Mouse (Mus musculus) skeletal muscle tissue, adult 2 months (tissue): ENCODE results near the gene Sycp2l.
"Not testable (repeated sequence)": the region's sequence is repeated elsewhere in the genome, so short reads cannot be mapped to it uniquely, and the experiment has no call there.

Experiments used
- DNase-seq: peaks from one replicate; pipeline ENCODE4 v3.0.0-alpha.2; 2012; ENCODE audit warnings: low read depth, low spot score

Sycp2l gene

GRCm38 (mm10) chr13:41123666-41124225 lies 9.6 kb downstream of the Sycp2l start:
- no peak for DNase-seq

GRCm38 (mm10) chr13:41128326-41128725 lies 14.2 kb downstream of the Sycp2l start:
- DNase-seq, result no peak

DNA sequence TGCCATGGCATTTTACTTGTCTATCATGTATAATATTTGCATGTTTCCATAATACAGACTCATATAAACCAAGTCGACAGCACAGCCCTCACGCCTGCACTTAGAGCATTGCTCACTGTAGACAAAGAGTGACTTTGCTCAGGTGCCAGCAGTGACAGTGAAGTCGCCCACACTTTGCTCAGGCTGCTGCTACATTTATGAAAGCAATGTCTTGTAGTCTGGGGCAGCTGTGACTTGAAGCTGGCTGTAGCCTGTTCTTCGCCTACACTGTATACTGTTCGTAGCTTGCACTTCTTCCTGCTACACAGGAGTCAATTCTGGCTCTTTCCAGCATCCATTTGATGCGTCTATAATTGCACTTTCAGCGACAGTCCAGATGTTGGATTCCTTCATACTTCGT lies 15.0 kb downstream of the Sycp2l start:
- DNase-seq, result no peak

DNA sequence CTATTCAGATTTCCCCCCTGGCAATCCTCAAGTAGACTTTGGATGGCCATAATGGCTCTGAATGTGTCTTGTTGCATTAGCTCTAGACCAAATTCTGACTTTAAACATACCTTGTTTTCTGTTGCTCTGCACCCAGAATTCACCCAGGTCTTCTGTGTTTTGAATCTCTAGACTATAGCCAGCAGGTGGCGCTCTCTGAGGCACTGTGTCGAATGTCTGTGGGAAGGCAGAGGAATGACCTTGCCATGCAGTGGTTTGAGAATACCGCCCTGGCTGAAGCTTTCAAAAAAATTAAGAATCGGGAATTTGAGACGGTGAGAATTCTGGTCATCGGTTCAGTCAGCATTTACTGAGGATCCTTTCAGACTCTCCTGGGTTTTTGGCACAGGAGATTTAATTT lies 20.8 kb downstream of the Sycp2l start:
- DNase-seq, result peak; percentile 13

GRCm38 (mm10) chr13:41145433-41145970 lies 31.4 kb downstream of the Sycp2l start:
- DNase-seq, result no peak

- peak; percentile 34 for DNase-seq
Measured at GRCm38 (mm10) chr13:41146271-41146670, 32.2 kb downstream of the Sycp2l start.

GRCm38 (mm10) chr13:41153146-41153545 lies 39.0 kb downstream of the Sycp2l start:
- no peak for DNase-seq

DNA sequence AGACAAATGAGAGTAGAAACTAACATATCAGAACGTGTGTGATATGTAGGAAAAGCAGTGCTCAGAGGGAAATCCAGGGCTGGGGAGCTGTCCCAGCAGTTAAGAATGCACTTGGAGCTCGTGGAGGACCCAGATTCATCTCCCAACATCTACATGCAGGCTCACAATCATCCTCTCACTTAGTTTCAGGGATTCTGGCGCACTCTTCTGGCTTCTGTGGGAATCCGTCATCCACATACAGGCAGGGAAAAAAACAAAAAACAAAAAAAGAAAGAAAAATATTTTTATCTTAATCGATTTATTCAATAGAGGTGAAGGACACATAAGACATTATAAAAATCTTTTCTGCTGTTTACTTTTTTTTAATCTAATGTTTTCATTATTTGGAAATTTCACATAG lies 44.3 kb downstream of the Sycp2l start:
- DNase-seq, result no peak

DNA sequence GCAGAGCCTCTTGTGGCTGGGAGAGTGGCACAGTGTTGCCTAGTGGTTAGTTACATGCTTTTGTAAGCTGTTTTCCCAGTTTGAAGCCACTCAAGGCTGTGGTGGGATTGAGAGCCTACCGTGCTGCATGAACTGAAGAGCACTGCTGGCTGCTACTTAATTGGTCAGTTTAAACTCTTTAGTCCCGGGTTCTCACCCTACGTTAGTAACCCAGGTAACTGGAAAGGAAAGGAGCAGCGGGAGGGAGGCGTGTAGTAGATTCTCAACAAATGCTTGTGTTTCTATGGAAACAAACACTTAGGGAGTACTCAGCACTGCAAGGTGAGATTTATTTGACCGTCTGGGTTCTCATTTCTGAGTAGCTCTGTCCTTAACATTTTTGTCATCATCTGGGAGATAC lies 73.8 kb downstream of the Sycp2l start:
- DNase-seq, result no peak

GRCm38 (mm10) chr13:41195640-41196333 lies 81.7 kb downstream of the Sycp2l start:
- no peak for DNase-seq

DNA sequence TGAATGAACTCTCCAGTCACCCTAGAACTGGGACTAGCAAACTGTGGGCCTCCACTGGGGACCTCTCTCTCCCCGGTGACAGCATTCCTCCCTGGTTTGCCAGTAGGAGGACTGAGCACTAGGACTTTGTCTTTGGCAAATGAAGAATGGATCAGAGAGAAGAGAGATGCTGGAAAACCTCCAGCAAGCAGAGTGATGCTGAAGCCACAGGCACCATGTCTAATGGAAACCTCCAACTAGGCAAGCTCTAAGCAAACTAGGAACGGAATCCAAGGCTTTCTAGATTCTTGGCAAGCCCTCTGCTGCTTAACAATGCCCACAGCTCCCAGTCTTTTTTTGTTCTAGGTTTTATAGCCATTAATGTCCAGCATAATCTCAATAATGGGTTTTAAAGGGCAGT lies 86.8 kb downstream of the Sycp2l start:
- DNase-seq, result no peak

GRCm38 (mm10) chr13:41203289-41203688 lies 89.2 kb downstream of the Sycp2l start:
- no peak for DNase-seq

GRCm38 (mm10) chr13:41203691-41204090 lies 89.6 kb downstream of the Sycp2l start:
- no peak for DNase-seq

DNA sequence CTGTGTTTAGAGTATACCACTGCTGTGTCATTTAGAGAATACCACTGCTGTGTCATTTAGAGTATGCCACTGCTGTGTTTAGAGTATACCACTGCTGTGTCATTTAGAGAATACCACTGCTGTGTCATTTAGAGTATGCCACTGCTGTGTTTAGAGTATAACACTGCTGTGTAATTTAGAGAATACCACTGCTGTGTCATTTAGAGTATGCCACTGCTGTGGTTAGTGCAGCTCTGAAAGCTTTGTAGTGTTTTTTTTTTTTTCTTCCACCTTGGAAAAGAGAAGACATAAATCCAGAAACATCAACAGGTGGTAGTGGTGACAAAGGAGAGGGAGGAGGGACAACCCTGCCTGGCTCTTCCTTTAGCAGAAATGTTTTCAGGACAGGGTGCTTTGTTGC lies 91.5 kb downstream of the Sycp2l start:
- DNase-seq, result not testable (repeated sequence)

- no peak for DNase-seq
Measured at GRCm38 (mm10) chr13:41206241-41206640, 92.1 kb downstream of the Sycp2l start.

- DNase-seq, result no peak
Measured at GRCm38 (mm10) chr13:41211276-41211675, 97.2 kb downstream of the Sycp2l start.

DNA sequence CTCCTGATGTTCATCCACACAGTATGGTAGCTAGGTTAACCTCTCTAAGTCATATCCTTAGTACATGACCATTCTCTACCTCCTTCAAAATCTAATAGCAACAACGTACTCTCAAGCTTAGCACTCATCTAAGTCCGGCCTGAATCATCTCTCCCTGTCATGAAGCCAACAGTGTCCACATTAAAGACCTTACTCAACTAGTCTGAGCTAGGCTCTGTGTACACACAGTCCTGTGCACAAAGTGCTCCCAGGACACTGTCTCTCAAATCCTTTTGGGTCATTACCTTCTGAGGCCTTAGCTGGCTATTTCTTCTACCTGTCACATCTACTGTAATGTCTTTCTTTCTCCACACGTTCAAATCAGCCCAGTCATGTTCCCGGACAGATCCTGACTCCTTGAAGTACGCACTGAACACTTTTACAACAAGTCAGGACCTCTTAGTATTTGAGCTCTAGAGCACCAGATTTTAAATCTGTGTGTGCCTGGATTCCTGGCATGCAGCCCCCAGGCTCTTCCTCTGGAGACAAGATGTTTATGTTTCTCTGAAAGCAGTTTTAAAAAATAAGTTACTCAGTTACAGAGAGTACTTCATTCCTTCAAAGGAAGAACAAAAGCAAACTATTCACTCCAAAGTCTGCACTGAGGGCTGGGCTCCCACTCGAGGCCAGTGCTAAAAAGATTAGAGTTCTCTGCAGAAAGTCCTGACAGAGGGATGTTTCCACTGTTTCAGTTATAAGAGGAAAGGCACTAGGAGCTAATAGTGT lies 98.6 kb downstream of the Sycp2l start:
- no peak for DNase-seq

GRCm38 (mm10) chr13:41215669-41216068 lies 101.6 kb downstream of the Sycp2l start:
- no peak for DNase-seq

DNA sequence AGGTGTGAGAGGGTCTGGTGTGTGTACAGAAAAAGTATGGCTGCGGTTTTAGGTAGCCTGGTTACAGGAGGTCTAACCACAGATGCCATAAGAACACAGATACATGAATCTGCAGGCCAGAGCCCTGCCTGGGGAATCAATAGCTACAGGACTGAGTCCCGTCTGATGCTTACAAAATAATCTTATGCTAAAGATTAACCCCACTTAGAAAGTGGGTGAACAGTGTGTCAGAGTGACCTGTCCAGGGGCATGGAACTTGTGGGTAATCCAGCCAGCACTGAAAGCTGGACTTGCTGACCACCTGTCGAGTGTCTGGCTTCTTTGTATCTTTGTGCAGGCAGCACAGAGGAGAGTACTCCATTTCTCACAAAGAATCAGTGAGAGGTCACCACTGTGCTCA lies 102.1 kb downstream of the Sycp2l start:
- no peak for DNase-seq

GRCm38 (mm10) chr13:41219056-41219455 lies 104.9 kb downstream of the Sycp2l start:
- DNase-seq, result no peak

DNA sequence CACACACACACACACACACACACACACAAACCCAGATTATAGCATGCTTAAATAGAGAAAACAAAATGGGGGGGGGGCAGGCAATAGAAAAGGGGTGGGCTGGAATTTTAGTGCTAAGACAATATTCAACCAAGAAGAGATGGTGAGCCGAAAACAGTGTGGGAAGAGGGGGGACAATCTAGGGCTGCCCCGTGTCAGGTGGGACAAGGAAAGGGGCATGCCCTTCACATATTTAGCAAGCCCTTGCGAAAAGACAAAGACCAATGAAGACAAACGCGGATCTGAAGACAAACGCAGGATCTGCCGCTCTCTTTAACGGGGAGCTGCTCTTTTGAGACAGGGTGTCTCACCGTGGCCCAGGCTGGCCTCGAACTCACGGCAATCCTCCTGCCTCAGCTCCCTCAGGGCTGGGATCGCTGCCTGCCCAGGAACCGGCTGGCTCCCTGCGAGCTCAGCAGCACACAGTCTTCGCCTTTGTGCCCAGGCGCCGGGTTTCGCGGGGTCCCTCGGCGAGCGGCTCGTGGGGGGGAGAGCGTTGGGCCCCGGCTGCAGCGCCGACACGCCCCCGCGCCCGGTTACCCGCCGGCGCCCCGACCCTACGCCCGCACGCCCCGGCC lies 105.7 kb downstream of the Sycp2l start:
- DNase-seq, result no peak

DNA sequence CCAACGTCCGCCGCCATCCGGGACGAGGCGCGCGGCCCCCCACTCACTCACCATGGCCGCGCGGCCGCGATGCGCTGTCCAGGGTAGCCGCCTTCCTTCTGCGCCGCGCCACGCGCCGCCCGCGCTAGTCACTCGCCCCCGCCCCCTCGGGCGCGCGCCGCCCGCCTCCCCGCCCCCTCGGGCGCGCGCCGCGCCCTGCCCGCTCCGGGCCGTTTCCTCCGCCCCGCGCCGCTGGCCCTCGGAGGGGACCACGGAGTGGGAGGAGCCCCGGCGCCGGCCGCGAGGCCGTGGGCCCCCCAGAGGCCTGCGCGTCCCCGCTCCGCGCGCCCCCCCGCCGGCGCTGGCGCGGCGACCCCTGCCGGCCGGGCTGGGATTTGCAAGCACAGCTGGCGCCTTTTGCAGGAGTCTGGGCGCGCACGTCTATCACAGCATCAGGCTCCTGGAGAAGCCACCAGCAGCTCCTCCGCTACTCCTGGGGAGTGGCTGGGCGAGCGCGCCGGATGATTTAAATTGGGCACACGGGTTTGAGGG lies 106.3 kb downstream of the Sycp2l start, which contains the start of gene Elovl2:
Elovl2 (minus strand) TSS at position 102 of the 531 bp plus-strand sequence.
- DNase-seq, result no peak
